Mouse (Mus musculus): Measurements from ENCODE around the gene Sys1. TPM values are rescaled to one million over a fixed set of nuclear protein-coding genes. Genes with fewer than 3 reads are reported as not detected.

The Sys1 gene
- polyA plus RNA-seq, 1 experiment from 2014 or later: 63.3 TPM

- 71% methylated on average over 8 of the region's 8 CpGs for WGBS
- no peak overlapping the region for H3K4me2 ChIP-seq (ENCODE audit: low read depth, low read length)
- no peak overlapping the region for H3K27ac ChIP-seq (replicated peaks; ENCODE audit: low read depth, low read length)
Observed at GRCm38 (mm10) chr2:164421979-164422378, 34.8 kb upstream of the Sys1 start.

DNA sequence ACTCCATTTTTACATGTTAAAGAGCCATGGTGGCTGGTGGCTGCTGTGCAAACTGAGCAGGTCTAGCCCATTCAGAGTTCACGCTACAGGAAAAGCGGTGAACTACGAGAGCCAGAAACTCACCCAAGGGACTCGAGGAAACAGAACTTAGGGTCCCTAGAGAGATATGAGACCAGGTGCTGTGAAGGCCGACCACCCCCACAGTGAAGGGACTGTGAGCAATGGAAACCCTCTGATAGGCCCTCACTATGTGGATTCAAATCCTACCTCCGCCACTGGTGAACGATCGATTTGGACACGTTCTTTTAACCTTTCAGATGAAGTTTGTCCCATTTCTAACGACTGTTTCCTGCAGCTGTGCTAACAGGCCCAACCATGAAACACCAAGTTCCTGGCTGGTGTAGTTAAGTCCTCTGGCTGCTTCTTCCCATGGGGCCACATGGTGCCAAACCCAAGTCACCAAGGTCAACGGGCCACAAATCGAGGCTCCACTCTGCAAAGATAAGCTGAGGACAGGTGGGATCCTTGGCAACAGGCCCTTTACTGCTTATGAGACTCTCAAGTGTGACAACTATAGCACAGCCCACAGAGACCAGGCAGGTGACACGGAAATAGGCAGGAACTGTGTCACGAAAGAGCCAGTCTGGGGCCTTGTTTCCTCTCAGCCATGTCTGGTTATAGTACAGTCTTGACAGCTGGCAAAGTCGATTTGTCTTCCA lies 33.9 kb upstream of the Sys1 start:
- Histone ChIP-seq H3K4me3 (ENCODE audit: low read depth, low read length) (no peak overlapping the region), H3K9me3 (ENCODE audit: control insufficient read depth, low read length) (no peaks in the 10 kb centered on the region), H3K4me1 (ENCODE audit: control insufficient read depth, insufficient read depth, low read length) (no peaks in the 10 kb centered on the region), H3K4me2 (ENCODE audit: low read depth, low read length) (no peak overlapping the region), H3K27me3 (replicated peaks; ENCODE audit: control insufficient read depth, insufficient read depth, low read length) (no peaks in the 10 kb centered on the region), H3K9ac (ENCODE audit: low read depth, low read length) (no peak overlapping the region), H3K27ac (replicated peaks; ENCODE audit: low read depth, low read length) (no peak overlapping the region; the same call in 1 of the 2 replicates), H3K36me3 (ENCODE audit: control insufficient read depth, insufficient read depth, low read length) (peaks cover 42% of the 10 kb centered on the region)
- ATAC-seq (ENCODE audit: low read depth) (no peak), DNase-seq (ENCODE audit: low spot score) (no peak)
- 85% methylated on average over 15 of the region's 15 CpGs for WGBS

More at GRCm38 (mm10) chr2:164421979-164422378, 34.8 kb upstream of the Sys1 start:
- Histone ChIP-seq H3K4me3 (ENCODE audit: low read depth, low read length) (no peak overlapping the region), H3K4me1 (ENCODE audit: control insufficient read depth, insufficient read depth, low read length) (no peaks in the 10 kb centered on the region), H3K9ac (ENCODE audit: low read depth, low read length) (no peak overlapping the region), H3K9me3 (ENCODE audit: control insufficient read depth, low read length) (no peaks in the 10 kb centered on the region), H3K36me3 (ENCODE audit: control insufficient read depth, insufficient read depth, low read length) (peaks cover 34% of the 10 kb centered on the region), H3K27me3 (replicated peaks; ENCODE audit: control insufficient read depth, insufficient read depth, low read length) (no peaks in the 10 kb centered on the region)
- ATAC-seq (ENCODE audit: low read depth) (no peak), DNase-seq (ENCODE audit: low spot score) (no peak)

DNA sequence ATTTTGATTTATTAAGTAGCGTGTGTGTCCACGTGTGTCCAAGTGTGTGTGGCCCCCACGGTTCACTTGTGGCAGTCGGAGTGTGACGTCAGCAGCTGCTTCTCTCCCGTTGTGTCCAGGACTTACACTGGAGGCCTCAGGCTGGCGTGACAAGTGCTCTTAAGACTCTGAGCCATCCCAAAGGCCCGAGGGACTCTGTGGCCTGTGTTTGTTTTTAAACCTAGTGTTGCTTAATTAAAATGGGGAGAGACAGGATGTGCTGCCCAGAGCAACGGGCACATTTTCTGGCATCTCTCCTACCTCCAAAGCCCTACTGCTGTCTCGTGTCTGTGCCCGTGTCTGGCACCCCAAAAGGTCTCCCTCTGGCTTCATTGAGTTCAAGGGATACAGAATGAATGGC lies 33.3 kb upstream of the Sys1 start:
- 81% methylated on average over 11 of the region's 11 CpGs for WGBS
- Histone ChIP-seq H3K4me1 (ENCODE audit: control insufficient read depth, insufficient read depth, low read length) (no peaks in the 10 kb centered on the region), H3K27ac (replicated peaks; ENCODE audit: low read depth, low read length) (no peak overlapping the region; the same call in 1 of the 2 replicates), H3K9me3 (ENCODE audit: control insufficient read depth, low read length) (no peaks in the 10 kb centered on the region), H3K4me3 (ENCODE audit: low read depth, low read length) (no peak overlapping the region), H3K36me3 (ENCODE audit: control insufficient read depth, insufficient read depth, low read length) (peaks cover 48% of the 10 kb centered on the region), H3K27me3 (replicated peaks; ENCODE audit: control insufficient read depth, insufficient read depth, low read length) (no peaks in the 10 kb centered on the region), H3K9ac (ENCODE audit: low read depth, low read length) (no peak overlapping the region), H3K4me2 (ENCODE audit: low read depth, low read length) (no peak overlapping the region)
- DNase-seq (ENCODE audit: low spot score) (no peak), ATAC-seq (ENCODE audit: low read depth) (no peak)

- DNase-seq (ENCODE audit: low spot score) (no peak), ATAC-seq (ENCODE audit: low read depth) (no peak)
- no peak overlapping the region for H3K27ac ChIP-seq (replicated peaks; ENCODE audit: low read depth, low read length)
- H3K4me3 ChIP-seq (ENCODE audit: low read depth, low read length): no peak overlapping the region
- no peaks in the 10 kb centered on the region for H3K27me3 ChIP-seq (replicated peaks; ENCODE audit: control insufficient read depth, insufficient read depth, low read length)
- H3K4me1 ChIP-seq (ENCODE audit: control insufficient read depth, insufficient read depth, low read length): no peaks in the 10 kb centered on the region
- no peak overlapping the region for H3K9ac ChIP-seq (ENCODE audit: low read depth, low read length)
- no peaks in the 10 kb centered on the region for H3K9me3 ChIP-seq (ENCODE audit: control insufficient read depth, low read length)
- WGBS: 87% methylated on average over 8 of the region's 8 CpGs
- no peak overlapping the region for H3K4me2 ChIP-seq (ENCODE audit: low read depth, low read length)
- peaks cover 58% of the 10 kb centered on the region for H3K36me3 ChIP-seq (ENCODE audit: control insufficient read depth, insufficient read depth, low read length)
Observed at GRCm38 (mm10) chr2:164424406-164424805, 32.4 kb upstream of the Sys1 start.

GRCm38 (mm10) chr2:164425401-164425800 lies 31.4 kb upstream of the Sys1 start:
- no peak for ATAC-seq (ENCODE audit: low read depth)
- Histone ChIP-seq H3K27ac (replicated peaks; ENCODE audit: low read depth, low read length) (no peak overlapping the region), H3K4me3 (ENCODE audit: low read depth, low read length) (no peak overlapping the region), H3K4me2 (ENCODE audit: low read depth, low read length) (no peak overlapping the region), H3K27me3 (replicated peaks; ENCODE audit: control insufficient read depth, insufficient read depth, low read length) (no peaks in the 10 kb centered on the region), H3K36me3 (ENCODE audit: control insufficient read depth, insufficient read depth, low read length) (peaks cover 59% of the 10 kb centered on the region), H3K4me1 (ENCODE audit: control insufficient read depth, insufficient read depth, low read length) (peaks cover under 1% of the 10 kb centered on the region; the same call in 1 of the 2 replicates), H3K9me3 (ENCODE audit: control insufficient read depth, low read length) (no peaks in the 10 kb centered on the region), H3K9ac (ENCODE audit: low read depth, low read length) (no peak overlapping the region)
- 81% methylated on average over 5 of the region's 5 CpGs for WGBS
- DNase-seq (ENCODE audit: low spot score): no peak

- Histone ChIP-seq H3K4me3 (ENCODE audit: low read depth, low read length) (no peak overlapping the region), H3K4me1 (ENCODE audit: control insufficient read depth, insufficient read depth, low read length) (peaks cover 7% of the 10 kb centered on the region), H3K9ac (ENCODE audit: low read depth, low read length) (no peak overlapping the region), H3K36me3 (ENCODE audit: control insufficient read depth, insufficient read depth, low read length) (peaks cover 59% of the 10 kb centered on the region), H3K9me3 (ENCODE audit: control insufficient read depth, low read length) (no peaks in the 10 kb centered on the region), H3K27me3 (replicated peaks; ENCODE audit: control insufficient read depth, insufficient read depth, low read length) (no peaks in the 10 kb centered on the region), H3K4me2 (ENCODE audit: low read depth, low read length) (no peak overlapping the region), H3K27ac (replicated peaks; ENCODE audit: low read depth, low read length) (no peak overlapping the region)
- no peak; the same call in 1 of the 2 replicates for ATAC-seq (ENCODE audit: low read depth)
- DNase-seq (ENCODE audit: low spot score): no peak
- WGBS: 36% methylated on average over 11 of the region's 12 CpGs
Observed at GRCm38 (mm10) chr2:164426121-164426520, 30.6 kb upstream of the Sys1 start.

DNA sequence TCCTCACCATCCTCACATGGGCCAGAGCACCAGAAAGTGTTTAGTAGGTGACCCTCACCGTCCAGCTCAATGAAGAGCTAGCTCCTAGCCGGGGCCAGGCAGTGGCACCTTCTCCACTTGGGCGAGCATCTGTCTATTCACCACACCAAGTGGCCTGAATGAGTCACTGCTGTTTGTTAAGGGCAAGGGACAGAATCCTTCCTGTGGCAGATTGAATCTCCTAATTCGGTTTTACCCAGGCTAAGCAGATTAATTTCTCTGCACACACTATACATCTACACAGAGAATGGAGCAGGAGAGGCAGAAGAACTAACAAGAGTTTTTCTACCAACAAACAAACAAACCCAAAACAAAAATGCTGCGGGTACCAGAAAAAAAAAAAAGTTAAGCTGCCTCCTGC lies 29.8 kb upstream of the Sys1 start:
- peaks cover 16% of the 10 kb centered on the region for H3K4me1 ChIP-seq (ENCODE audit: control insufficient read depth, insufficient read depth, low read length)
- H3K36me3 ChIP-seq (ENCODE audit: control insufficient read depth, insufficient read depth, low read length): peaks cover 59% of the 10 kb centered on the region
- 84% methylated on average over 5 of the region's 5 CpGs for WGBS

DNA sequence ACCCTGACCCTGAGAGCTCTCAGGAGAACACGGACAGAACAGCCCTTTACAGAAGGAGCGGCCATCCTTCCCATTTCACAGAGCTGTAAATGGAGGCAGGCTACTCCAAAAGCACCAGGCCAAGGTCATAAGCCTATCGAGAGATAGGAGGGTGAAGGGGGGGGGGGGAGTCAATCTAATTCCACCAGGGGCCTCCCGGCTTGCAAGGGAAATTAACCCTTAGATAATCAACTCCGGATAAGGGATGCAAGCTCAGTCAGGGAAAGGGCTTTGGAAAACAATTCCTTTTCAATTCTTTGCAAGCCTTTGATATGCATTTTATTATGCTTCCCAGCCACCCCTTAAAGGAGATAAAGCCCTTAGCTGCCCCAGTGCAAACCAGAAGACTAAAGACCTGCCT lies 28.3 kb upstream of the Sys1 start:
- DNase-seq (ENCODE audit: low spot score) (no peak), ATAC-seq (ENCODE audit: low read depth) (no peak)
- Histone ChIP-seq H3K9ac (ENCODE audit: low read depth, low read length) (no peak overlapping the region), H3K9me3 (ENCODE audit: control insufficient read depth, low read length) (no peaks in the 10 kb centered on the region), H3K4me2 (ENCODE audit: low read depth, low read length) (no peak overlapping the region), H3K27me3 (replicated peaks; ENCODE audit: control insufficient read depth, insufficient read depth, low read length) (no peaks in the 10 kb centered on the region), H3K27ac (replicated peaks; ENCODE audit: low read depth, low read length) (no peak overlapping the region), H3K4me3 (ENCODE audit: low read depth, low read length) (no peak overlapping the region), H3K36me3 (ENCODE audit: control insufficient read depth, insufficient read depth, low read length) (peaks cover 55% of the 10 kb centered on the region), H3K4me1 (ENCODE audit: control insufficient read depth, insufficient read depth, low read length) (peaks cover 31% of the 10 kb centered on the region)
- 48% methylated on average over 5 of the region's 5 CpGs for WGBS

More for the DNA sequence above, 29.8 kb upstream of the Sys1 start:
- no peak for ATAC-seq (ENCODE audit: low read depth)
- Histone ChIP-seq H3K9ac (ENCODE audit: low read depth, low read length) (no peak overlapping the region), H3K9me3 (ENCODE audit: control insufficient read depth, low read length) (no peaks in the 10 kb centered on the region), H3K27me3 (replicated peaks; ENCODE audit: control insufficient read depth, insufficient read depth, low read length) (no peaks in the 10 kb centered on the region), H3K4me3 (ENCODE audit: low read depth, low read length) (no peak overlapping the region), H3K4me2 (ENCODE audit: low read depth, low read length) (no peak overlapping the region), H3K27ac (replicated peaks; ENCODE audit: low read depth, low read length) (no peak overlapping the region)
- DNase-seq (ENCODE audit: low spot score): no peak

Measured in embryonic facial prominence, embryonic 14.5 days (tissue).